Mouse (Mus musculus) ES-E14 (cell line): ENCODE data around the gene Ppm1l. TPM values are rescaled to one million over a fixed set of nuclear protein-coding genes. Genes with fewer than 3 reads are reported as not detected.

Experiments used
- DNase-seq: peaks from one replicate; pipeline ENCODE4 v3.0.0-alpha.2; 2013; ENCODE audit warnings: low read depth, low spot score
- H3K27ac ChIP-seq: 2 replicates; pipeline ENCODE4 v1.5.1; 2012; ENCODE audit warnings: low read depth, mild to moderate bottlenecking, low read length, moderate library complexity, mixed read lengths; ENCODE audit not compliant: poor library complexity, insufficient read depth, severe bottlenecking
- H3K36me3 ChIP-seq: 2 replicates; pipeline ENCODE4 v1.6.1; 2012; ENCODE audit warnings: mild to moderate bottlenecking, low read length, moderate library complexity, mixed read lengths; ENCODE audit not compliant: control insufficient read depth, poor library complexity, insufficient read depth, severe bottlenecking
- H3K4me1 ChIP-seq, 2 experiments: fragments of 150-350 bp in 1 of 2; sonication (generic) in 1 of 2; 2 replicates each; pipeline ENCODE4 v1.6.1; 2012; ENCODE audit warnings: low read length in 2 of 2, mild to moderate bottlenecking in 1 of 2, mixed read lengths in 1 of 2; ENCODE audit not compliant: control insufficient read depth in 2 of 2, insufficient read depth in 2 of 2, poor library complexity in 1 of 2
- H3K4me3 ChIP-seq, 2 experiments: fragments of 150-350 bp in 1 of 2; sonication (generic) in 1 of 2; 2 replicates each; pipeline ENCODE4 v1.5.1; 2012; ENCODE audit warnings: low read length in 2 of 2, low read depth in 1 of 2, mild to moderate bottlenecking in 1 of 2, mixed read lengths in 1 of 2; ENCODE audit not compliant: insufficient read depth in 1 of 2, poor library complexity in 1 of 2, severe bottlenecking in 1 of 2
- H3K9ac ChIP-seq: 2 replicates; pipeline ENCODE4 v1.6.1; 2012; ENCODE audit warnings: low read depth, mild to moderate bottlenecking, low read length, mixed read lengths; ENCODE audit not compliant: poor library complexity, insufficient read depth, severe bottlenecking
- H3K9me3 ChIP-seq: fragments of 150-350 bp; sonication (generic); 2 replicates; pipeline ENCODE4 v1.6.1; 2012; ENCODE audit warnings: low read depth, mild to moderate bottlenecking, low read length; ENCODE audit not compliant: control insufficient read depth, insufficient read depth
- CHD2 ChIP-seq: IDR thresholded peaks from 2 replicates; pipeline ENCODE4 v1.6.1; 2014; ENCODE audit warnings: mild to moderate bottlenecking, low read depth, low read length, inconsistent platforms
- HCFC1 ChIP-seq: IDR thresholded peaks from 2 replicates; pipeline ENCODE4 v1.6.1; 2012; ENCODE audit warnings: low read length, inconsistent platforms, borderline replicate concordance; ENCODE audit not compliant: insufficient read depth
- MAFK ChIP-seq: IDR thresholded peaks from 2 replicates; pipeline ENCODE4 v1.6.1; 2014; ENCODE audit warnings: mild to moderate bottlenecking, low read depth, low read length, inconsistent platforms; ENCODE audit not compliant: insufficient read depth
- ZC3H11A ChIP-seq: IDR thresholded peaks from 2 replicates; pipeline ENCODE4 v1.6.1; 2012; ENCODE audit warnings: low read depth, mild to moderate bottlenecking, inconsistent platforms, low read length, borderline replicate concordance
- ZNF384 ChIP-seq: IDR thresholded peaks from 2 replicates; pipeline ENCODE4 v1.6.1; 2012; ENCODE audit warnings: low read depth, low read length, inconsistent platforms
- in situ Hi-C, 2 experiments: fragments of 600-800 bp; cut with MboI; formaldehyde crosslinking; loops; one replicate each; pipeline ENCODE4 v1.15.1; 2025; ENCODE audit warnings: low sequenced_read_pairs in 2 of 2, inconsistent platforms in 1 of 2; ENCODE audit not compliant: unreplicated experiment in 2 of 2
- total RNA-seq: library from RNA; depleted of rRNA; stranded (reverse); fragments of 300-350 nt; gene quantifications from 2 replicates; pipeline ENCODE4 v1.2.3, GENCODE M21; 2012

Gene Ppm1l
- total RNA-seq, 1 experiment: 5.6 TPM

- no peak overlapping the region for H3K4me3 ChIP-seq
- TF ChIP-seq CHD2 (no peak), ZC3H11A (no peak), HCFC1 (no peak), ZNF384 (no peak), MAFK (no peak)
- no peak overlapping the region for H3K27ac ChIP-seq
- no peaks in the 10 kb centered on the region for H3K9me3 ChIP-seq
- no peaks in the 10 kb centered on the region for H3K36me3 ChIP-seq
- H3K9ac ChIP-seq: no peak overlapping the region; the same call in 1 of the 2 replicates
- DNase-seq: no peak
- in situ Hi-C loops: no loop called here
- H3K4me1 ChIP-seq: no peaks in the 10 kb centered on the region
Observed at GRCm38 (mm10) chr3:69349973-69350372, 33.3 kb downstream of the Ppm1l start.

GRCm38 (mm10) chr3:69352194-69352593 lies 35.5 kb downstream of the Ppm1l start:
- Histone ChIP-seq H3K9me3 (no peaks in the 10 kb centered on the region), H3K36me3 (no peaks in the 10 kb centered on the region), H3K4me3 (no peak overlapping the region), H3K9ac (no peak overlapping the region), H3K27ac (no peak overlapping the region), H3K4me1 (0 out of 4 replicates have a peak, but pooled peaks cover 0 to 2% of the 10 kb centered on the region in 2 experiments)
- DNase-seq: no peak
- in situ Hi-C loops: no loop called here
- TF ChIP-seq CHD2: no peak
- no peak for TF ChIP-seq MAFK
- no peak for TF ChIP-seq HCFC1
- no peak for TF ChIP-seq ZNF384
- no peak for TF ChIP-seq ZC3H11A

- Histone ChIP-seq H3K9me3 (no peaks in the 10 kb centered on the region), H3K36me3 (no peaks in the 10 kb centered on the region), H3K4me1 (0 out of 4 replicates have a peak, but pooled peaks cover 0 to 2% of the 10 kb centered on the region in 2 experiments), H3K27ac (no peak overlapping the region), H3K9ac (no peak overlapping the region), H3K4me3 (no peak overlapping the region)
- no peak for DNase-seq
- in situ Hi-C loops: no loop called here
- TF ChIP-seq ZNF384 (no peak), MAFK (no peak), HCFC1 (no peak), ZC3H11A (no peak), CHD2 (no peak)
Observed at GRCm38 (mm10) chr3:69354681-69355080, 38.0 kb downstream of the Ppm1l start.

- in situ Hi-C loops: no loop called here
- Histone ChIP-seq H3K4me1 (peaks cover 2 to 3% of the 10 kb centered on the region in 2 experiments; a peak in 1 of 4 replicates), H3K9me3 (no peaks in the 10 kb centered on the region), H3K4me3 (no peak overlapping the region), H3K27ac (no peak overlapping the region), H3K36me3 (no peaks in the 10 kb centered on the region), H3K9ac (no peak overlapping the region)
- DNase-seq: no peak
- TF ChIP-seq HCFC1: no peak
- TF ChIP-seq MAFK: no peak
- TF ChIP-seq ZC3H11A: no peak
- TF ChIP-seq CHD2: no peak
- TF ChIP-seq ZNF384: no peak
Observed at GRCm38 (mm10) chr3:69356078-69356665, 39.5 kb downstream of the Ppm1l start.

GRCm38 (mm10) chr3:69356781-69357180 lies 40.1 kb downstream of the Ppm1l start:
- TF ChIP-seq MAFK (no peak), ZC3H11A (no peak), CHD2 (no peak), HCFC1 (no peak), ZNF384 (no peak)
- no peak overlapping the region for H3K27ac ChIP-seq
- no peak for DNase-seq

More at GRCm38 (mm10) chr3:69356781-69357180, 40.1 kb downstream of the Ppm1l start:
- H3K9ac ChIP-seq: no peak overlapping the region
- no peaks in the 10 kb centered on the region for H3K9me3 ChIP-seq
- in situ Hi-C loops: no loop called here
- no peaks in the 10 kb centered on the region for H3K36me3 ChIP-seq
- H3K4me1 ChIP-seq: peaks cover 2 to 3% of the 10 kb centered on the region in 2 experiments; a peak in 1 of 4 replicates
- H3K4me3 ChIP-seq: no peak overlapping the region
